Mouse (Mus musculus) midbrain, embryonic 13.5 days (tissue): ENCODE measurements around the gene Lrrc63. TPM values are rescaled to one million over a fixed set of nuclear protein-coding genes. Genes with fewer than 3 reads are reported as not detected.

Experiments used
- ATAC-seq: fragments of 200-750 bp; cut with Nextera tagmentation; 2 replicates; pipeline ENCODE4 v1.8.0; 2017; ENCODE audit warnings: mild to moderate bottlenecking, moderate TSS enrichment, moderate library complexity
- H3K27ac ChIP-seq: fragments of 300-500 bp; sonication (generic); 2 replicates; pipeline ENCODE4 v1.5.1; 2015; ENCODE audit warnings: inconsistent platforms, mild to moderate bottlenecking, moderate library complexity
- H3K27me3 ChIP-seq: fragments of 300-500 bp; sonication (generic); 2 replicates; pipeline ENCODE4 v1.6.1; 2015; ENCODE audit warnings: mild to moderate bottlenecking, inconsistent platforms
- H3K36me3 ChIP-seq: fragments of 300-500 bp; sonication (generic); 2 replicates; pipeline ENCODE4 v1.6.1; 2015; ENCODE audit warnings: mild to moderate bottlenecking, inconsistent platforms
- H3K4me1 ChIP-seq: fragments of 300-500 bp; sonication (generic); replicated peaks from 2 replicates; pipeline ENCODE4 v1.6.1; 2015; ENCODE audit warnings: inconsistent platforms
- H3K4me2 ChIP-seq: fragments of 300-500 bp; sonication (generic); replicated peaks from 2 replicates; pipeline ENCODE4 v1.6.1; 2015; ENCODE audit warnings: moderate library complexity, mild to moderate bottlenecking, inconsistent platforms
- H3K4me3 ChIP-seq: fragments of 300-500 bp; sonication (generic); replicated peaks from 2 replicates; pipeline ENCODE4 v1.5.1; 2015; ENCODE audit warnings: mild to moderate bottlenecking, inconsistent platforms
- H3K9ac ChIP-seq: fragments of 300-500 bp; sonication (generic); replicated peaks from 2 replicates; pipeline ENCODE4 v1.6.1; 2015; ENCODE audit warnings: mild to moderate bottlenecking, inconsistent platforms
- H3K9me3 ChIP-seq: fragments of 300-500 bp; sonication (generic); 2 replicates; pipeline ENCODE4 v1.6.1; 2016; ENCODE audit warnings: mild to moderate bottlenecking, inconsistent platforms
- WGBS: fragments of 180-500 bp; shearing (Covaris S2); methylation state at CpG from one replicate; pipeline ENCODE4 v1.1.7; 2015; 5-methylcytosine and 5-hydroxymethylcytosine counted together
- polyA plus RNA-seq: library from polyadenylated mRNA; unstranded; fragments of >200 nt; fragmentation: Nextera tagmentation; extraction: Ambion mirVana; gene quantifications from 2 replicates; pipeline ENCODE4 v1.2.1, GENCODE M21; 2015

Lrrc63 gene
- polyA plus RNA-seq, 1 experiment from 2014 or later, result 0.09 TPM

DNA sequence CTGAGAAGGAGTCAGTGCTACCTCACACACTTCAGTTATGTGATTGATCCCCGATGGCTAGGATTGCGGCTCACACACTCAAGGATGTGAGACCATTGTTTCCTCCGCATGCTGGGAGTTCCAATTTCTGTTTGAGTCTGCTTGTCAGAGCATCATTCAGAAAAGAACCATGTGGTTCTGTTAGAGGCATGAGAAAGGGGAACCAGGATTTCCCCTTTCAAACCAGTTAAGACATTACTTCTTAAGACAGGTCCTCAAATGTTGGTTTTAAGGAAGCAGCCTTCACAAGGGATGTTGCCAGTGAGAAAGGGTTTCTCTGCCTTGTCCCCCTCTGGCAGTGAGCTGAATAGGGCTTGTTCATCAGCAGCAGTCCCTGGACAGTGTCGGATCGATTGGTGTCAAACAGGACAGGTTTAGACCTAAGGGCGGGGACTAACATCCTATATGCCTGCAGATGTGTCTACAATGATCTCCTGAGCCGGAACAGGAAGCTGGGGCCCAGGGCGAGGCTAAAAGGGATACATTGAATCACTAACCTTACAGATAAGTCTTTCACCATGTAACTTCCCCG, 73.7 kb downstream of the Lrrc63 start:
- Histone ChIP-seq H3K9ac (no peak overlapping the region), H3K27me3 (no peaks in the 10 kb centered on the region), H3K27ac (no peak overlapping the region), H3K36me3 (no peaks in the 10 kb centered on the region), H3K9me3 (no peaks in the 10 kb centered on the region), H3K4me2 (no peak overlapping the region), H3K4me3 (no peak overlapping the region), H3K4me1 (no peaks in the 10 kb centered on the region)
- ATAC-seq, result no peak
- 80% methylated on average over 9 of the region's 9 CpGs for WGBS

DNA sequence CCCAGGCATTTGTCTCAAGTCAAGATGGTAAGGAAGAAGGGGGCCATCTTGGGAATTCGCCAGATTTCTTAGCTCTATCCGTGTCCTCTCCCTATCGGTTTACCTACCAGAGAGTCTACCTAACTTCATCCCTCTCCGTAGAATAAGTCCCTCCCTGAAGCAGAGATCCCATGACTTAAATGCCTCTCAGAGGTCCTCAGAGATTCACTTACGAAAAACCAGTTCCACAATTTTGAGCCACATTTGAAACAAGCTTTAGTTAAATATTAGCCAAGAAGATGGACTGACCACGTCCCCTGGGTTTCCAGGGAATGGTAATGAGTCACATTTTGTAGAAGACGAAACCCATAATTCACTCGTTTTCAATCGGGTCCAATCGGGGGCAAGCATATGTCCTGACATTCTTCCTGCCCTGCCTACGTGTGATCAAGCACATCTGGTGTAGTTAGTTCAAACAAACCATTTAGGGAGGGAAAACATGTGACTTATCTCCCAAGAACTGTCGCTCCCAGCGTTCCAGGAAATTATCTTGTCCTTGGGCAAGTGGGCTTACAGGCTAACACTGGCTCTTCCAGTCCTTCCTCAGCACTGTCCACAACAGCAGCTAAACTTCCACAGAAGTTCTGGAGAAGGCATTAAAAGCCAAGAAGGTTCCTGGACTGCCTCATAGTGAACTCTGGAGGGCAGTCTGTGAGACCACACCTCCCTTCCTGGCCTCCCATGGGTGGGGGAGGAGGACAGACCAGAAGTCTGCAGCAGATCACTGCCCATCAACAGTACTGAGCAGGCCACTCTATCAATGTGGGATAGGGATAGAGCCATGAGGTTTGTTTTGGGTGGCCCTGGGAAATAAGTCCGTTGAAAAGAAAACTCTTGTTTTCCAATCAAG, 76.0 kb downstream of the Lrrc63 start:
- H3K4me2 ChIP-seq, result no peak overlapping the region
- no peaks in the 10 kb centered on the region for H3K27me3 ChIP-seq
- no peak overlapping the region for H3K9ac ChIP-seq
- H3K9me3 ChIP-seq, result no peaks in the 10 kb centered on the region
- no peaks in the 10 kb centered on the region for H3K4me1 ChIP-seq
- H3K4me3 ChIP-seq, result no peak overlapping the region
- 88% methylated on average over 14 of the region's 14 CpGs for WGBS
- no peak overlapping the region for H3K27ac ChIP-seq
- H3K36me3 ChIP-seq, result no peaks in the 10 kb centered on the region
- no peak for ATAC-seq

DNA sequence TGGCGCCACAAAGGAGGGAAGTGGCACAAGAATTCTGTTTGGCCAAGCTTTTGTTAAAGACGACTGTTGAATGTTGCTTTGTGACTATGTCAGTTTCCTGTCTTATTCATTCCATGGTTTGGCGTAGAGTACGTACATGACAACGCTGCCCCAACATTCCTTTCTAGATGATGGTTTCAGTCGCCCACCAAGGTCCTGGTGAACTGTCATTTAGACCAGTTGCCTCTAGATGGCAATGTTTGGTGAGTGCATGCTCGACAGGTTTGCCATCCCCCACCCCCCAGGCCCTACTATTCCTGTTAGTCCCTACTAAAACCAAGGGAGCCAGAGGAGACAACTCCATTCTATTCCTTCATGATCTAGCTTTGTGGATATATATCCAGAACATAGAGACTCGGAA, 78.2 kb downstream of the Lrrc63 start:
- Histone ChIP-seq H3K4me1 (no peaks in the 10 kb centered on the region), H3K4me2 (no peak overlapping the region), H3K9ac (no peak overlapping the region), H3K4me3 (no peak overlapping the region), H3K27me3 (no peaks in the 10 kb centered on the region), H3K36me3 (no peaks in the 10 kb centered on the region), H3K27ac (no peak overlapping the region), H3K9me3 (no peaks in the 10 kb centered on the region)
- WGBS, result 63% methylated on average over 8 of the region's 8 CpGs
- no peak for ATAC-seq

DNA sequence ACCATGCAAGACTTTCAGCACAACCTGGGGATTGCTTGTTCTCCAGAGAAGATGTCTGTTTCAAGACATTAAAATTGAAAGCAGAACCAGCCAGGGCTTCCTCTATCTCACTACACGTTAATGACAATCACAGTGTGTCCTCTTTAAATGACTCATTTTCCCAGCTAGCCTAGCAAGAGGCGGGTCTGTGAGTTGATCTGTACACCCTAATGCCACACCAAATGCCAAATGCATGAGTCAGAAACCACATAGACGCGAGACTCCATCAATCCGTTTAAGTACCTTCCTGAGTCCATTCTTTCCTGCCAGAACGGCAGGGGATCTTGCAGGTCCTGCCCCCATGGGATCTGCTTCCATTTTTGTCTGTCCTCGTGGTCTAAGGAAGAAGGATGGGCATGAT, 85.5 kb downstream of the Lrrc63 start:
- H3K4me2 ChIP-seq, result no peak overlapping the region
- no peaks in the 10 kb centered on the region for H3K27me3 ChIP-seq
- WGBS, result 79% methylated on average over 7 of the region's 7 CpGs
- no peak for ATAC-seq
- no peaks in the 10 kb centered on the region for H3K36me3 ChIP-seq
- H3K4me3 ChIP-seq, result no peak overlapping the region
- H3K27ac ChIP-seq, result no peak overlapping the region
- H3K4me1 ChIP-seq, result no peaks in the 10 kb centered on the region
- H3K9me3 ChIP-seq, result no peaks in the 10 kb centered on the region
- H3K9ac ChIP-seq, result no peak overlapping the region

DNA sequence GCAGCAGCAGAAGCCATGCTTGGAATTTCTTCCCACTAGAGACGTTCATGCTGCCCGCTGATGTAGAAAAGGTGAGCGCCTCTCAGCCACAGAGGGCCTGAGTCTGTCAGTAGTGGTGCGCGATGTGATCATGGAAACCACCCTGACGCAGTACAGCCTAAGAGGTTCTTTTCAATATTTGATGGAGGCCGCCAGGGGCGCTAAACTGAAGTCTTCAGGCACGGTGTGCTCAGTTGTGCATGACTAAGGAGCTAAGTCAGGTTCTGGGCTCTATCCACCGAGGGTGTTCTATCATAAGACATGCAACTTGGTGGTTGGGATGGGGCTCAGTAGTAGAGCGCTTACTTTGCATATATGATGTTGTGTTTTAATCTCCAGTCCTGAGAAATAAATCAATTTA, 95.2 kb downstream of the Lrrc63 start:
- Histone ChIP-seq H3K36me3 (no peaks in the 10 kb centered on the region), H3K4me2 (no peak overlapping the region), H3K27ac (no peak overlapping the region), H3K4me1 (no peaks in the 10 kb centered on the region), H3K9ac (no peak overlapping the region), H3K27me3 (no peaks in the 10 kb centered on the region), H3K4me3 (no peak overlapping the region), H3K9me3 (no peaks in the 10 kb centered on the region)
- WGBS, result 60% methylated on average over 11 of the region's 11 CpGs
- no peak for ATAC-seq

Other genes with a start within 250 kb of the Lrrc63 start
- gene Lrch1, start 183.0 kb downstream of the Lrrc63 start, polyA plus RNA-seq, result 9.7 and 10.0 TPM in 2 replicates
- gene Rubcnl, start 114.9 kb downstream of the Lrrc63 start, polyA plus RNA-seq, result 0.11 and 0.17 TPM in 2 replicates
- 13.7 and 16.6 TPM in 2 replicates for gene Lcp1, start 220 bp upstream of the Lrrc63 start, polyA plus RNA-seq
- gene Cpb2, start 111.4 kb upstream of the Lrrc63 start, polyA plus RNA-seq, result 0.19 TPM in 1 of 2 replicates, not detected in the other
- gene Zc3h13, start 153.5 kb upstream of the Lrrc63 start, polyA plus RNA-seq, result 45.2 and 45.4 TPM in 2 replicates